Mouse (Mus musculus): ENCODE measurements around the gene Sulf2. TPM values are rescaled to one million over a fixed set of nuclear protein-coding genes. Genes with fewer than 3 reads are reported as not detected.

Gene Sulf2
- polyA plus RNA-seq, 1 experiment from 2014 or later: 118 TPM

DNA sequence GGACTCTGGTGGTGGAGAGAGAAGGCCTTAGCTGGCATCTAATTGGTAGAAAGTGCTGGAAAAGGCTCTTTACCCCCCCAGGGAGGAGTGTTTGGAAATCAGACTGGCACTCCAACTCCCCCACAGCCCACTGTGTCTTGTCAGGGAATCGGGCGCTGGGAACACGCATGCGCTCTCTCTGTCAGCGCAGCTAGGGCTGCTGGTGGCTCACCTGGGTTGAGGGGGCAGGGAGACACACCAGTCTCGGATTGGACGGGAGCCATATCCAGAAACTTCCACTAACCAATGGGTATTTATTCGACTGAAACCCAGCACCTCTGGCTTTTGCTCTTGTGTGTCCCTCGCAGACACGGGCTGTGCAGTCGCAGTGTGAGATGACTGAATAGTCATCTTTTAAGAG is 42.5 kb downstream of the Sulf2 start:
- no peaks in the 10 kb centered on the region for H3K9me3 ChIP-seq (replicated peaks)
- H3K27ac ChIP-seq (replicated peaks): no peak overlapping the region
- no peak overlapping the region for H3K4me3 ChIP-seq (replicated peaks)
- H3K4me2 ChIP-seq: no peak overlapping the region
- H3K9ac ChIP-seq (replicated peaks): no peak overlapping the region
- no peaks in the 10 kb centered on the region for H3K4me1 ChIP-seq
- ATAC-seq (ENCODE audit: low FRiP score): no peak
- 90% methylated on average over 11 of the region's 11 CpGs for WGBS
- peaks cover 23% of the 10 kb centered on the region for H3K36me3 ChIP-seq
- H3K27me3 ChIP-seq (replicated peaks): no peaks in the 10 kb centered on the region; the same call in 1 of the 2 replicates

DNA sequence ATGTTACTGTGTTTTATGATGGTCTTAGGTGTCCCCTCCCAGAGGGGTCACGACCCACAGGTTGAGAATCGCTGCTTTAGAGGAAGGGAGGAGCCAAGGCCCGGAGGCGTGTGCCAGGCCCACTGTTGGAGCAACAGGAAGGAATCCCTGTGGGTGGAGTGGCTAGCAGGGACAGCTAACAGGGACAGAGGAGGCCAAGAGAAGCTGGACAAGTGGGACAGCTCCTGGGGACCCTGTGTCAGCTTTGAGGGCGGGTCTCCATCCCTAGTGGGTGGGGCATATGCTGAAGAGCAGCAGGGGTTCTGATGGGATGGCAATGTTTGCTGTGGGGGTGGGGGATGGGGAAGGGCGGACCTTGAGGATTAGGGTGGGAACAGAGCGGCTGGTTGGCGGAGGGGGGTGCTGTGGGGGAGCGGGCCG is 43.6 kb downstream of the Sulf2 start:
- Histone ChIP-seq H3K4me3 (replicated peaks) (no peak overlapping the region), H3K9me3 (replicated peaks) (no peaks in the 10 kb centered on the region), H3K4me1 (peaks cover 5% of the 10 kb centered on the region), H3K9ac (replicated peaks) (no peak overlapping the region), H3K36me3 (peaks cover 22% of the 10 kb centered on the region), H3K27ac (replicated peaks) (no peak overlapping the region), H3K27me3 (replicated peaks) (no peaks in the 10 kb centered on the region; the same call in 1 of the 2 replicates), H3K4me2 (no peak overlapping the region)
- no peak for ATAC-seq (ENCODE audit: low FRiP score)
- 51% methylated on average over 10 of the region's 10 CpGs for WGBS

DNA sequence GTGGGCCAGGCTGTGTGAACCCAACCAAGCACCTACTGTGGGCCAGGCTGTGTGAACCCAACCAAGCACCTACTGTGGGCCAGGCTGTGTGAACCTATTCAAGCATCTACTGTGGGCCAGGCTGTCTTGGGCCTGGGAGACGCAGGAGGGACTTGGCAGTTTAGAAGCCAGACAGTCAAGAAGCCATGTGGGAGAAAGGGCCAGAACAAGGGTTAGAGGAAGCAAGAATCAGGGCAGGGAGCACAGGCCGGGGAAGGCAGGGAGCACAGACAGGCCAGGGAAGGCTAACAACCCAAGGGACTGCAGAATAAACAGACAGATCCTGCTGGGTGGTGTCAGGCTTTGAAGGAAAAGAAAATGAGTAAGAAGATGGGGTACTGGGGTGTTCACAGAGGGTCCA is 44.2 kb downstream of the Sulf2 start:
- Histone ChIP-seq H3K27me3 (replicated peaks) (peaks cover under 1% of the 10 kb centered on the region; the same call in 1 of the 2 replicates), H3K36me3 (peaks cover 16% of the 10 kb centered on the region), H3K4me3 (replicated peaks) (no peak overlapping the region), H3K9ac (replicated peaks) (no peak overlapping the region), H3K4me1 (peaks cover 11% of the 10 kb centered on the region), H3K9me3 (replicated peaks) (no peaks in the 10 kb centered on the region), H3K27ac (replicated peaks) (no peak overlapping the region), H3K4me2 (no peak overlapping the region)
- no peak for ATAC-seq (ENCODE audit: low FRiP score)
- 82% methylated on average over 2 of the region's 2 CpGs for whole genome bisulfite sequencing

DNA sequence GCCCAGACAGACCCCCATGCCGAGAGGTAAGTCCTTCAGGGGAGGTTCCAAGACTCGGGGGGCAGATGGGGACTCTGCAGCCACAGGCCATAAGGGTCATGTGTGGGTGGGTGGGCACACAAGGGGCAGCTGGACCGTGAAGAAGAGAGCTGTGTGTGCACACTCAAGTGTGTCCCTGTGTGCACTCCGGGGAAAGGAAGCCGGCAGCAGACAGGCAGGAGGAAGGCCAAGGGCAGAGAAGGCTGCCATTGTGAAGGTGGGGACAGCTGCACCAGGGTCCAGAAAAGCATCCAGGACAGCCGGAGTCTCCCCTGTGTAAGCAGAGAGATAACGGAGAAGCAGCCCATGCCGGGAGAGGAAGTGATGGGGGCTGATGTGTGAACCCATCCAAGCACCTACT is 44.7 kb downstream of the Sulf2 start:
- peaks cover 11% of the 10 kb centered on the region; the same call in 1 of the 2 replicates for H3K36me3 ChIP-seq
- no peak overlapping the region for H3K4me2 ChIP-seq
- 80% methylated on average over 8 of the region's 8 CpGs for WGBS
- H3K9me3 ChIP-seq (replicated peaks): no peaks in the 10 kb centered on the region
- peaks cover 15% of the 10 kb centered on the region for H3K4me1 ChIP-seq
- H3K9ac ChIP-seq (replicated peaks): no peak overlapping the region
- H3K4me3 ChIP-seq (replicated peaks): no peak overlapping the region
- no peak overlapping the region for H3K27ac ChIP-seq (replicated peaks)
- H3K27me3 ChIP-seq (replicated peaks): peaks cover 3% of the 10 kb centered on the region; the same call in 1 of the 2 replicates
- no peak for ATAC-seq (ENCODE audit: low FRiP score)

DNA sequence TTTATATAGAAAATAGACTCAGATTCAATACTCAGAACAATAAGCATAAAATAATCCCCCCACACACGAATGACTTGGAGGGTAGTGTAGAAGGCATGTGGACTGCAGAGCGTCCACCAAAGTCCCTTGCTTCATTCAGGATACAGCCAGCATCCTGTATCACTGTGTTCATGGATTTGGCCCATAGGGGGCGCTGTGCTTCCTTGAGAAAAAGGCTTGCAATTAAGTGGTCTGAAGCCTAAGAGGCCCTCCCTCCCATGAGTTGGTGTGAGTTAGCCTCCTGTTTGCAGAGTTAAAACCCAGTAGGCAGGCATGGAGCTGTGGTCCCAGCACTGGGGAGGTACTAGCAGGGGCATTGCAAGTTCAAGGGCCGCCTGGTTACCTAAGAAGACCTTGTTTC is 47.1 kb downstream of the Sulf2 start:
- ATAC-seq (ENCODE audit: low FRiP score): no peak
- Histone ChIP-seq H3K9me3 (replicated peaks) (no peaks in the 10 kb centered on the region), H3K4me1 (peaks cover 31% of the 10 kb centered on the region), H3K4me3 (replicated peaks) (no peak overlapping the region), H3K36me3 (no peaks in the 10 kb centered on the region; the same call in 1 of the 2 replicates), H3K9ac (replicated peaks) (no peak overlapping the region), H3K27me3 (replicated peaks) (peaks cover 3% of the 10 kb centered on the region; the same call in 1 of the 2 replicates), H3K27ac (replicated peaks) (no peak overlapping the region), H3K4me2 (no peak overlapping the region)
- WGBS: 27% methylated on average over 4 of the region's 4 CpGs

DNA sequence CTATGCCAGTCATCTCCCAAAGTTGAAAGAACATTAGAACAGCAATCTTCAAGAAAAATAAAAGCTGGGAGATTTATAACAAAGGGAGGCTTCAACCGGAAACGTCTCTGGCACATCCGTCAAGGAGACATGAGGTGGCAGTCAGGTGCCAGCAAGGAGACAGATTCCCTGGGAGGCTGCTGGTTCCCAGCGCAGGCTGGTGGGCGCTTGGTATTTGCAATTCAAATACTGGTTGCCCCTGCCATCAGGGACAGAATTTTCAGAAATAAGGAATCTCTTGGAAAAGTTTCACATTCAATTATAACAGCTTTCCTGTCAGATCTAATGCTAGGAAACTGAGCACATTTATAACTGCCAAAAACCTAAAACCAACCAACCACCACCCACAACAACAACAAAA is 47.6 kb downstream of the Sulf2 start:
- Histone ChIP-seq H3K36me3 (no peaks in the 10 kb centered on the region; the same call in 1 of the 2 replicates), H3K27me3 (replicated peaks) (peaks cover 3% of the 10 kb centered on the region; the same call in 1 of the 2 replicates), H3K9ac (replicated peaks) (no peak overlapping the region), H3K4me2 (no peak overlapping the region), H3K9me3 (replicated peaks) (no peaks in the 10 kb centered on the region), H3K4me1 (peaks cover 36% of the 10 kb centered on the region), H3K4me3 (replicated peaks) (no peak overlapping the region), H3K27ac (replicated peaks) (no peak overlapping the region)
- ATAC-seq (ENCODE audit: low FRiP score): no peak
- WGBS: 56% methylated on average over 5 of the region's 5 CpGs

DNA sequence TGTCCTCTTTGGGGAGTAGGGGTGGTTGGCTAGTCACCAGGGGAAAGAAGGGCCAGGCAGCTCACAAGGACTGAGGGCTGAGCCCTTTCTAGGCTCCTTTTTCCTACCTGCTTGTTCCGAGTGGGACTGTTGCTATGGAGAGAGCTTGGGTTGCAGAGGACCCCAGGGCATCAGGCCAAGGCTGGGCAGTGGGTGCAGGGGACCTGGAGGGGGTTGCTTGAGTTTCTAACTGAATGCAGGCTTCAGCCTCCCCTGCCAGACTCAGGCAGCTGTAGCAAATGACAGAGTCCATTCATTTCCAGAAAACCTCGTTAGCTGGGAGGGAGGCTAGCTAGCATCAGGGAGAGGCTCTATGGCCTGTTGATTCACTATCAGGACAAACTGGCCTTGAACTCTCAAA is 48.8 kb downstream of the Sulf2 start:
- no peak overlapping the region for H3K4me3 ChIP-seq (replicated peaks)
- no peak overlapping the region for H3K4me2 ChIP-seq
- H3K9ac ChIP-seq (replicated peaks): no peak overlapping the region
- H3K9me3 ChIP-seq (replicated peaks): no peaks in the 10 kb centered on the region
- peaks cover 38% of the 10 kb centered on the region for H3K4me1 ChIP-seq
- peak; percentile 56; the same call in 1 of the 2 replicates for ATAC-seq (ENCODE audit: low FRiP score)
- 42% methylated on average over 2 of the region's 2 CpGs for WGBS
- H3K36me3 ChIP-seq: no peaks in the 10 kb centered on the region
- peak overlapping the region; percentile 60; the same call in 1 of the 2 replicates for H3K27ac ChIP-seq (replicated peaks)
- H3K27me3 ChIP-seq (replicated peaks): peaks cover 3% of the 10 kb centered on the region; the same call in 1 of the 2 replicates

DNA sequence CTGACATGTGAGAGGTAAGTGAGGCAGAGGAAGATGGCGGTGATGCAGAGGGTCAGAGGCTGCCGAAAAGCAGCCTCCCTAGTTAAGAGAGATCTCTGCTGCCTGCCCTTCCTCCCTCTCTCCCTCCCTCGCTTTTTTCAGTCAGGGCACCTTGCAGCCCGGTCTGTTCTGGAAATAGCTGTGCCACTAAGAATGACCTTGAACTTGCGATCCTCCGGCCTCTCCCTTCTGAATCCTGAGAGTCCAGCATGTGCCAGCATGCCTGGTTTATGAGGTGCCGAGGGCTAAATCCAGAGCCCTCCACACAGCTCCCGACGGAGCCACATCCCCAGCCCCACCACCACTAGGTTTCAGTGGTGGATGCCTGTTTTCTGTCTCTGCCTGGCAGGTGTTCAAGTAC is 49.6 kb downstream of the Sulf2 start:
- no peak overlapping the region for H3K4me2 ChIP-seq
- H3K27ac ChIP-seq (replicated peaks): peak overlapping the region; percentile 60
- H3K36me3 ChIP-seq: no peaks in the 10 kb centered on the region
- no peak overlapping the region for H3K4me3 ChIP-seq (replicated peaks)
- peaks cover 3% of the 10 kb centered on the region; the same call in 1 of the 2 replicates for H3K27me3 ChIP-seq (replicated peaks)
- no peak for ATAC-seq (ENCODE audit: low FRiP score)
- no peaks in the 10 kb centered on the region for H3K9me3 ChIP-seq (replicated peaks)
- H3K4me1 ChIP-seq: peaks cover 45% of the 10 kb centered on the region
- WGBS: 68% methylated on average over 9 of the region's 9 CpGs
- no peak overlapping the region for H3K9ac ChIP-seq (replicated peaks)

DNA sequence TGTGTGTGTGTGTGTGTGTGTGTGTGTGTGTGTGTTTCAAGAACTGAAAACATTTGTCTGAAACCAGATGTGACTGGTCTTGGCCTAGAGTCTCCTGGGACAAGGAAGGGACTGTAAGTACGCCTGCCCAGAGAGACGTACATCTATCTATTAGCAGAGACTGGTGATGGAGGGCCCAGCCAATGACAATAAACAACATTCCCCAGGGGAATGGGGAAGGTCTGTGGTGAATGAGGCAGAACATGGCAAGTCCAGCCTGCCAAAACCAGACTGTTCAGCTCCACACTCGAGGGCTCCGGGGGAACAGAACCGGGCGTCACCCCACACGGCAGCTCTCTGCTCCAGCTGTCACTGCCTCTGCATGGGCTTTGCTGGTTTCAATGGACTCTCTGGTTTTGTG is 52.6 kb downstream of the Sulf2 start:
- Histone ChIP-seq H3K27me3 (replicated peaks) (0 out of 2 replicates have a peak, but pooled peaks cover 3% of the 10 kb centered on the region), H3K36me3 (no peaks in the 10 kb centered on the region), H3K27ac (replicated peaks) (no peak overlapping the region; the same call in 1 of the 2 replicates), H3K9me3 (replicated peaks) (no peaks in the 10 kb centered on the region), H3K4me1 (peaks cover 63% of the 10 kb centered on the region), H3K9ac (replicated peaks) (no peak overlapping the region), H3K4me3 (replicated peaks) (no peak overlapping the region), H3K4me2 (no peak overlapping the region)
- ATAC-seq (ENCODE audit: low FRiP score): no peak
- WGBS: 30% methylated on average over 7 of the region's 7 CpGs

DNA sequence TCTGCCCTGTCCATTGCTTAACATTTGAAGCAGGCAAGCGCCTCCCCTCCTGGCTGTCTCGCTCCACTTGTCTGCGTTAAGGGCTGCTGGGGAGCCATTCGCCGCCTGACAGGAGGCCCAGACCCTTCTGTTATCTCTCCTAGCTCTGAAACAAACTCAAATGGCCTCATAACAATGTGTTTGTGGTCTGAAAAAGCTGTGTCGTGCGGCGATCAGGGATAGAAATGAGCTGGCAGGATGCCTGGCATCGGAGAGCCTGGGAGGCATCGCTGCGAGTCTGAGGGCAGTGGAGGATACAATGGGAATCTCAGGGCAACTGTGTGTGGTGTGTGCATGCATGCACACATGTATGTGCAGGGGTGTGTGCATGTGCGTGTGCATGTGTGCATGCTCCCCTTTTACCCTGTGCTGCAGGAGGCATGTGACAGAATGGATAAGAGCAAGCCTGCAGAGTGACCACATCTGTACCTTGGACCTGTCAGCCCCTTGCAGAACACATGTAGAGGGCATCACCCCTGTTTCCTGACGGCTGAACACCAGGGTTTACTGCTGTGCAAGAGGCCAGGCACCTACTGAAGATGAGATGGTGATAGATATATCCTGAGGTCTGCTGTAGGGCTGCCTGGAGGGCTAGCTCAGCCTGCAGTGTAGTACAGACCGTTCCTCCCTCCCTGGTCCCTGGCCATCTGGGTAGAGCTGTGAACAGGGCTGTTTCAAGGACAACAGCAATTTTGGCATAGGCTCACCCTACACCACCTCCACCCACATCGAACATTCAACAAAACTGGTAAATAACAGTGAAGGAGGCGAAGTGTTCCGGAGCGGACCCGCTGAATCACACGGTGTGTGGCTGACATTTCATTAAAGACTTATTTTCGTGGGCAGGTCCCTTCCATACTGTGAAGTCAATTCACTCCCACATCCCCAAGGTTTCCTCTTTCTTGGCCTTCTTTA is 54.9 kb downstream of the Sulf2 start:
- ATAC-seq (ENCODE audit: low FRiP score): no peak
- Histone ChIP-seq H3K4me3 (replicated peaks) (no peak overlapping the region), H3K36me3 (no peaks in the 10 kb centered on the region; the same call in 1 of the 2 replicates), H3K9ac (replicated peaks) (no peak overlapping the region), H3K27ac (replicated peaks) (peak overlapping the region; percentile 56), H3K9me3 (replicated peaks) (no peaks in the 10 kb centered on the region), H3K4me1 (peaks cover 50% of the 10 kb centered on the region), H3K27me3 (replicated peaks) (no peaks in the 10 kb centered on the region), H3K4me2 (no peak overlapping the region)
- WGBS: 50% methylated on average over 21 of the region's 21 CpGs

DNA sequence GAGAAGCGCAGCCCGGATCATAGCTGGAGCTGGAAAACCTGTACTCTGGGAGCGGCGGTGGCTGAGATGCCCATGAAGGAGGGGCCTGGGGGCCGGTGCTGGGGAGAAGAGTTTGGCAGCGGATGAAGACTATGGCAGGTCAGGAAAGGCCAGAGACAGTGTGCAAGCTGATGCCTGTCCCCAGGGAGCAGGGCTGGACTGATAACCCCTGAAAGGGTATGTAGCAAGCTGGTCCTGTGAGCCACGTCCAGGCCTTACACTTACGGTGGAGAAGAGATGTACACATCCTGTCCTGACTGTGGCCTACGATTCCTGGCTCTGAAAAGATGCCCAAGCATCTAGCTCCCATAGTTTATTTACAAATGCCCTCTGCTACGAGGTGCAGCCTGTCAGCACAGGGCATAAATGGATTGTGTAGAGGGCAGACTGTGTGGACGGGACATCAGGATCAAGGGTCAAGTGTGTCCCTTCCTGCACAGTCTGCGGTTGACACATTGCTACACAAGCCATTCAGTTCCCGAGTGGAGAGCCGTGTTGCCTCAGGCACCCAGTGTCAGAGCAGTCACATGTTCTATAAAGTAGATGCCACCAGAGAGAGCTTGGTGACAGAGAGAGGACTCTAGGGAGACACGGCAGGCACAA is 57.0 kb downstream of the Sulf2 start:
- Histone ChIP-seq H3K4me3 (replicated peaks) (no peak overlapping the region), H3K27ac (replicated peaks) (peak overlapping the region; percentile 38; the same call in 1 of the 2 replicates), H3K9ac (replicated peaks) (no peak overlapping the region), H3K9me3 (replicated peaks) (no peaks in the 10 kb centered on the region), H3K27me3 (replicated peaks) (no peaks in the 10 kb centered on the region), H3K4me1 (peaks cover 36% of the 10 kb centered on the region), H3K36me3 (peaks cover 6% of the 10 kb centered on the region), H3K4me2 (no peak overlapping the region)
- 66% methylated on average over 15 of the region's 15 CpGs for WGBS
- no peak for ATAC-seq (ENCODE audit: low FRiP score)

Measured in neural tube, embryonic 15.5 days (tissue).